In the genomic region with DNA sequence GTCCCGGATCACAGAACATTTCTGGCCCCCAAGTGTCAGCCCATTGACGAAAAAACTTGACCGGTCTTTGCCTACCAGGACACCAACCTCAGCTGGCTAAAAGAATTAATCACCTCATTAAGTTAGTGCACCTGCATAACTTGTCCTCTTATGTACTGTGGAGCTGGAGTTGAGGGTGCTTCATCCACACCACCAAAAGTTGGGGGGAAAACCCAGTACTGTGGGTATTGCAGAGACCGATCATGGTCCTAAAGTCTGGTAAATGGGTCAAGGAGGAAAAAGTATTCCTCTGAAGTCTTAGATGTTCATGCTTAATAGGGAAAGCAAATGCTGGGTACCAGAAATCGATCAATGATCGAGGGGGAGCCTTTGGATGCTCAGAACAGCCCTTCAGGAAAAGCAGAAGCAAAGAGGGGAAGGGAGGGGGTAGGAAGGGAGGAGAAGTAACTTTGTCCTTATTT, we compare ENCODE assay signal across 8 mouse cellular contexts. TPM values are rescaled to one million over a fixed set of nuclear protein-coding genes. Genes with fewer than 3 reads are reported as not detected.
DNase-seq lines count a peak whose midpoint lies in the region; ATAC-seq and TF ChIP-seq lines count a peak whose summit lies in the region.

No protein-coding gene starts in this region.

- TF ChIP-seq CTCF in cortical plate, adult 2 months (IDR thresholded peaks at IDR 0.05; ENCODE audit: extremely low read depth, insufficient read depth, low read length): no peak

- 42% methylated on average over 6 of the region's 6 CpGs for WGBS in heart, embryonic 16.5 days
- 50% methylated on average over 6 of the region's 6 CpGs for WGBS in intestine, embryonic 14.5 days
- 58% methylated on average over 6 of the region's 6 CpGs for WGBS in midbrain, embryonic 16.5 days

- H3K27me3 ChIP-seq in heart, embryonic 16.5 days (ENCODE audit: control insufficient read depth, insufficient read depth, low read length): no peaks in the 10 kb centered on the region
- H3K27me3 ChIP-seq in intestine, embryonic 14.5 days (replicated peaks; ENCODE audit: control insufficient read depth, insufficient read depth, low read length): no peaks in the 10 kb centered on the region
- H3K27me3 ChIP-seq in midbrain, embryonic 16.5 days (ENCODE audit: control insufficient read depth, insufficient read depth, low read depth, low read length): no peaks in the 10 kb centered on the region

- peak overlapping the region; percentile 96 for H3K27ac ChIP-seq in heart, embryonic 16.5 days (ENCODE audit: low read length)
- H3K27ac ChIP-seq in cortical plate, adult 2 months (ENCODE audit: insufficient read depth, low read length): no peak overlapping the region
- peak overlapping the region; percentile 98 for H3K27ac ChIP-seq in intestine, embryonic 14.5 days (ENCODE audit: low read depth)
- H3K27ac ChIP-seq in midbrain, embryonic 16.5 days (ENCODE audit: low read length): peak overlapping the region; percentile 95

- ATAC-seq in heart, embryonic 16.5 days (replicated peaks; ENCODE audit: extremely low read depth, insufficient read depth, low FRiP score): no peak
- ATAC-seq in intestine, embryonic 14.5 days (replicated peaks; ENCODE audit: low FRiP score, low TSS enrichment, low read depth): no peak
- ATAC-seq in midbrain, embryonic 16.5 days: no peak
- ATAC-seq in megakaryocyte-erythroid progenitor cell, adult 5-6 weeks (replicated peaks; ENCODE audit: low FRiP score, low TSS enrichment, poor library complexity, severe bottlenecking): no peak

- H3K4me1 ChIP-seq in heart, embryonic 16.5 days (ENCODE audit: control insufficient read depth, insufficient read depth, low read length): peaks cover 43% of the 10 kb centered on the region
- H3K4me1 ChIP-seq in cortical plate, adult 2 months (ENCODE audit: control insufficient read depth, insufficient read depth, low read length): peaks cover 3% of the 10 kb centered on the region; the same call in 1 of the 2 replicates
- H3K4me1 ChIP-seq in intestine, embryonic 14.5 days (replicated peaks; ENCODE audit: control insufficient read depth, insufficient read depth, low read length): peaks cover 60% of the 10 kb centered on the region
- H3K4me1 ChIP-seq in midbrain, embryonic 16.5 days (ENCODE audit: control insufficient read depth, insufficient read depth, low read length): peaks cover 39% of the 10 kb centered on the region

- peak overlapping the region; percentile 74 for H3K4me3 ChIP-seq in heart, embryonic 16.5 days (ENCODE audit: low read length)
- peak overlapping the region; percentile 100; the same call in 1 of the 2 replicates for H3K4me3 ChIP-seq in cortical plate, adult 2 months (ENCODE audit: insufficient read depth, low read length)
- H3K4me3 ChIP-seq in intestine, embryonic 14.5 days (ENCODE audit: low read depth, low read length): peak overlapping the region; percentile 100
- H3K4me3 ChIP-seq in midbrain, embryonic 16.5 days (ENCODE audit: low read depth, low read length): peak overlapping the region; percentile 95

- intact Hi-C loops in heart, postnatal 36 days (cut with DNase I): loop anchor here (10.0 kb wide), 1 partner anchor 658 kb away; a partner anchor contains a TSS

- peak overlapping the region; percentile 91 for H3K9ac ChIP-seq in heart, embryonic 16.5 days (ENCODE audit: low read length)
- H3K9ac ChIP-seq in intestine, embryonic 14.5 days (ENCODE audit: low read length): peak overlapping the region; percentile 99
- H3K9ac ChIP-seq in midbrain, embryonic 16.5 days (ENCODE audit: low read depth, low read length): peak overlapping the region; percentile 94

- H3K36me3 ChIP-seq in heart, embryonic 16.5 days (ENCODE audit: control insufficient read depth, insufficient read depth): peaks cover 40% of the 10 kb centered on the region
- H3K36me3 ChIP-seq in intestine, embryonic 14.5 days (ENCODE audit: control insufficient read depth, insufficient read depth, low read length): peaks cover 50% of the 10 kb centered on the region
- H3K36me3 ChIP-seq in midbrain, embryonic 16.5 days (ENCODE audit: control insufficient read depth, insufficient read depth, low read length): peaks cover 14% of the 10 kb centered on the region

- H3K4me2 ChIP-seq in heart, embryonic 16.5 days (ENCODE audit: low read depth, low read length): peak overlapping the region; percentile 92
- peak overlapping the region; percentile 98 for H3K4me2 ChIP-seq in intestine, embryonic 14.5 days (ENCODE audit: low read length)
- peak overlapping the region; percentile 83 for H3K4me2 ChIP-seq in midbrain, embryonic 16.5 days (ENCODE audit: low read length)

- no peak for TF ChIP-seq POLR2A in cortical plate, adult 2 months (IDR thresholded peaks at IDR 0.05; ENCODE audit: extremely low read depth, insufficient read depth, low read length)

- H3K9me3 ChIP-seq in heart, embryonic 16.5 days (replicated peaks; ENCODE audit: control insufficient read depth, low read length): no peaks in the 10 kb centered on the region
- H3K9me3 ChIP-seq in intestine, embryonic 14.5 days (ENCODE audit: control insufficient read depth, low read length): no peaks in the 10 kb centered on the region
- H3K9me3 ChIP-seq in midbrain, embryonic 16.5 days (replicated peaks; ENCODE audit: control insufficient read depth, low read length, poor library complexity, severe bottlenecking): no peaks in the 10 kb centered on the region

- DNase-seq in heart, postnatal 36 days: no peak
- DNase-seq in intestine, embryonic 14.5 days (ENCODE audit: low spot score): no peak
- DNase-seq in MN1 (ENCODE audit: low spot score): no peak
- no peak for DNase-seq in gastrocnemius, adult 18-20 months (ENCODE audit: low spot score)

RNA-seq across cellular contexts. Expression of a gene that starts 1.5 kb away (rescaled TPM):
- 1,225 and 1,312 TPM in 2 replicates for polyA plus RNA-seq in heart, embryonic 16.5 days (2015; fragmentation: Nextera tagmentation; extraction: Ambion mirVana)
- total RNA-seq in heart, postnatal 36 days (2021): 100 to 1,000 TPM; 283 to 296 TPM
- 270 and 277 TPM in 2 replicates for polyA plus RNA-seq in cortical plate, adult 2 months (2012; rRNA removed)
- polyA plus RNA-seq in intestine, embryonic 14.5 days (2014; fragmentation: Nextera tagmentation; extraction: Ambion mirVana): 2,271 and 2,344 TPM in 2 replicates
- polyA plus RNA-seq in midbrain, embryonic 16.5 days (2015; fragmentation: Nextera tagmentation; extraction: Ambion mirVana): 617 and 632 TPM in 2 replicates
- 1,236 and 1,373 TPM in 2 replicates for total RNA-seq in megakaryocyte-erythroid progenitor cell, adult 5-6 weeks (2014; fragmentation: Nextera tagmentation)
- 377 and 675 TPM in 2 replicates for total RNA-seq in megakaryocyte-erythroid progenitor cell, adult 5-6 weeks (2017)
- 100 to 1,000 TPM; 217 to 233 TPM for total RNA-seq in gastrocnemius, adult 18-20 months (2021)

RNA-seq across cellular contexts. Expression of a gene that starts 4.1 kb away (rescaled TPM):
- polyA plus RNA-seq in heart, embryonic 16.5 days (2015; fragmentation: Nextera tagmentation; extraction: Ambion mirVana): 578 and 593 TPM in 2 replicates
- total RNA-seq in heart, postnatal 36 days (2021): 1,000 to 10,000 TPM; 1,887 to 1,957 TPM
- polyA plus RNA-seq in cortical plate, adult 2 months (2012; rRNA removed): 26.4 and 26.6 TPM in 2 replicates
- polyA plus RNA-seq in intestine, embryonic 14.5 days (2014; fragmentation: Nextera tagmentation; extraction: Ambion mirVana): 13.5 and 16.3 TPM in 2 replicates
- polyA plus RNA-seq in midbrain, embryonic 16.5 days (2015; fragmentation: Nextera tagmentation; extraction: Ambion mirVana): 6.0 and 8.1 TPM in 2 replicates
- total RNA-seq in megakaryocyte-erythroid progenitor cell, adult 5-6 weeks (2014; fragmentation: Nextera tagmentation): 16.7 and 33.7 TPM in 2 replicates
- 8.4 and 16.5 TPM in 2 replicates for total RNA-seq in megakaryocyte-erythroid progenitor cell, adult 5-6 weeks (2017)
- 1,000 to 10,000 TPM; 5,616 to 7,081 TPM for total RNA-seq in gastrocnemius, adult 18-20 months (2021)

RNA-seq across cellular contexts. Expression of a gene that starts 5.6 kb away (rescaled TPM):
- 346 and 351 TPM in 2 replicates for polyA plus RNA-seq in heart, embryonic 16.5 days (2015; fragmentation: Nextera tagmentation; extraction: Ambion mirVana)
- 100 to 1,000 TPM; 570 to 607 TPM for total RNA-seq in heart, postnatal 36 days (2021)
- polyA plus RNA-seq in cortical plate, adult 2 months (2012; rRNA removed): 139 and 143 TPM in 2 replicates
- 155 and 158 TPM in 2 replicates for polyA plus RNA-seq in intestine, embryonic 14.5 days (2014; fragmentation: Nextera tagmentation; extraction: Ambion mirVana)
- 171 and 174 TPM in 2 replicates for polyA plus RNA-seq in midbrain, embryonic 16.5 days (2015; fragmentation: Nextera tagmentation; extraction: Ambion mirVana)
- 62.3 and 63.1 TPM in 2 replicates for total RNA-seq in megakaryocyte-erythroid progenitor cell, adult 5-6 weeks (2014; fragmentation: Nextera tagmentation)
- 33.1 and 36.2 TPM in 2 replicates for total RNA-seq in megakaryocyte-erythroid progenitor cell, adult 5-6 weeks (2017)
- total RNA-seq in gastrocnemius, adult 18-20 months (2021): 100 to 1,000 TPM; 292 to 304 TPM

RNA-seq across cellular contexts. Expression of a gene that starts 5.9 kb away (rescaled TPM):
- polyA plus RNA-seq in heart, embryonic 16.5 days (2015; fragmentation: Nextera tagmentation; extraction: Ambion mirVana): 80.3 and 80.9 TPM in 2 replicates
- 10 to 100 TPM; 52.5 to 57.9 TPM for total RNA-seq in heart, postnatal 36 days (2021)
- polyA plus RNA-seq in cortical plate, adult 2 months (2012; rRNA removed): 124 and 128 TPM in 2 replicates
- 101 and 115 TPM in 2 replicates for polyA plus RNA-seq in intestine, embryonic 14.5 days (2014; fragmentation: Nextera tagmentation; extraction: Ambion mirVana)
- 105 TPM in 2 replicates for polyA plus RNA-seq in midbrain, embryonic 16.5 days (2015; fragmentation: Nextera tagmentation; extraction: Ambion mirVana)
- 92.8 and 95.5 TPM in 2 replicates for total RNA-seq in megakaryocyte-erythroid progenitor cell, adult 5-6 weeks (2014; fragmentation: Nextera tagmentation)
- 42.3 and 53.4 TPM in 2 replicates for total RNA-seq in megakaryocyte-erythroid progenitor cell, adult 5-6 weeks (2017)
- 10 to 100 TPM; 35.3 to 37.2 TPM for total RNA-seq in gastrocnemius, adult 18-20 months (2021)

RNA-seq across cellular contexts. Expression of a gene that starts 14.0 kb away (rescaled TPM):
- 0.34 and 0.38 TPM in 2 replicates for polyA plus RNA-seq in heart, embryonic 16.5 days (2015; fragmentation: Nextera tagmentation; extraction: Ambion mirVana)
- under 1 TPM; 0.16 to 0.17 TPM for total RNA-seq in heart, postnatal 36 days (2021)
- polyA plus RNA-seq in cortical plate, adult 2 months (2012; rRNA removed): not detected in 2 replicates
- 0.26 and 0.37 TPM in 2 replicates for polyA plus RNA-seq in intestine, embryonic 14.5 days (2014; fragmentation: Nextera tagmentation; extraction: Ambion mirVana)
- 0.12 and 0.21 TPM in 2 replicates for polyA plus RNA-seq in midbrain, embryonic 16.5 days (2015; fragmentation: Nextera tagmentation; extraction: Ambion mirVana)
- total RNA-seq in megakaryocyte-erythroid progenitor cell, adult 5-6 weeks (2014; fragmentation: Nextera tagmentation): 3.6 and 10.4 TPM in 2 replicates
- 0.50 and 0.85 TPM in 2 replicates for total RNA-seq in megakaryocyte-erythroid progenitor cell, adult 5-6 weeks (2017)
- total RNA-seq in gastrocnemius, adult 18-20 months (2021): under 1 TPM in 1 of 2 experiments, not detected in 1; 0.09 TPM

Comparison
In these comparisons a context has a peak if more than half of its experiments do, and no peak if none do; other contexts are left out.
1. RNA of a gene that starts 4.1 kb away (polyA plus RNA-seq): 578 to 593 TPM in heart, embryonic 16.5 days; 26.4 to 26.6 TPM in cortical plate, adult 2 months, 13.5 to 16.3 TPM in intestine, embryonic 14.5 days and 6.0 to 8.1 TPM in midbrain, embryonic 16.5 days; every median in the first group is over 10 times any median in the second.
2. Peak in every context shown above with its lines, with median percentiles within 50 percentile points of each other: H3K4me2 ChIP-seq, H3K4me3 ChIP-seq and H3K9ac ChIP-seq.